ENCODE assay signal across 10 mouse cellular contexts in the genomic region with DNA sequence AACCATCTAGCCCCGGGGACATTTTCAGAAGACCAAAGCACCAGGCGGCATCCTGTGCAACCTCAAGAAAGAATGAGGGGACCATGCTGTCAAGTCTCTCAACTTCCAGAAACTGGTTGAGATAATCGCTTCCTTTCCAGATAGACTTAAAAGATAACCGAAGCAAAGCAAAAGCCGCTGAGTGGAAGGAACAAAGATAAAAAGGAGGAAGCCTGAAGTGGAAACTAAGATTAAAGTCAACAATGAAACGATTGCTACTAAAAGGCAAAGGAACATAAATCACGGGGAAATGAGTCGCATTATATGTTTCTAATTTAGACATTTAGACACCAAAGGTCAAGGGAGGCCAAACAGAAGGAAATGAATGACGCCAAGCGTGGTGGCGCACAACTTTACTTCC.
"Had no signal": no experiment of that assay in that cellular context is flagged by ENCODE, and none has a peak within 500 bp of the region (broad histone marks: within the 10 kb centered on the region; RNA-seq: fewer than 3 reads in every experiment).

No protein-coding gene starts in this region.

- H3K4me3 ChIP-seq: left cerebral cortex, adult 2 months; limb, embryonic 13.5 days; midbrain, embryonic 12.5 days; neural tube, embryonic 15.5 days had no signal

- H3K9ac ChIP-seq: limb, embryonic 13.5 days; liver, embryonic 14.5 days; midbrain, embryonic 12.5 days; neural tube, embryonic 15.5 days had no signal

- H3K4me1 ChIP-seq: limb, embryonic 13.5 days; midbrain, embryonic 12.5 days; neural tube, embryonic 15.5 days had no signal

- DNase-seq: kidney, adult 18-20 months; kidney, postnatal 25 days; lung, adult 2 months; right cerebral cortex, adult 18-20 months; right cerebral cortex, postnatal 25 days had no signal

- H3K9me3 ChIP-seq: neural tube, embryonic 15.5 days had no signal

- H3K27ac ChIP-seq: left cerebral cortex, adult 2 months; limb, embryonic 13.5 days; liver, embryonic 14.5 days; midbrain, embryonic 12.5 days; neural tube, embryonic 15.5 days had no signal

- H3K36me3 ChIP-seq: limb, embryonic 13.5 days; midbrain, embryonic 12.5 days; neural tube, embryonic 15.5 days had no signal

- H3K4me2 ChIP-seq: limb, embryonic 13.5 days; midbrain, embryonic 12.5 days; neural tube, embryonic 15.5 days had no signal

- H3K27me3 ChIP-seq: limb, embryonic 13.5 days; midbrain, embryonic 12.5 days; neural tube, embryonic 15.5 days had no signal
